Mouse (Mus musculus) G1E (cell line): ENCODE data around the gene Sec16a.

Source experiments
- CTCF ChIP-seq: IDR thresholded peaks from 2 replicates; pipeline ENCODE4 v1.5.1; 2012; ENCODE audit warnings: low read depth, low read length, inconsistent platforms, mixed read lengths
- GATA1 ChIP-seq: IDR thresholded peaks from 2 replicates; pipeline ENCODE4 v1.6.1; 2012; ENCODE audit warnings: borderline replicate concordance, low read length, inconsistent platforms, mixed read lengths
- POLR2AphosphoS5 ChIP-seq: IDR thresholded peaks from 2 replicates; pipeline ENCODE4 v1.6.1; 2012; ENCODE audit warnings: low read depth, low read length, inconsistent platforms; ENCODE audit not compliant: insufficient replicate concordance
- TAL1 ChIP-seq: conservative IDR thresholded peaks from 2 replicates; pipeline ENCODE4 v1.6.1; 2012; ENCODE audit warnings: low read depth, low read length, inconsistent platforms, mixed read lengths

DNA sequence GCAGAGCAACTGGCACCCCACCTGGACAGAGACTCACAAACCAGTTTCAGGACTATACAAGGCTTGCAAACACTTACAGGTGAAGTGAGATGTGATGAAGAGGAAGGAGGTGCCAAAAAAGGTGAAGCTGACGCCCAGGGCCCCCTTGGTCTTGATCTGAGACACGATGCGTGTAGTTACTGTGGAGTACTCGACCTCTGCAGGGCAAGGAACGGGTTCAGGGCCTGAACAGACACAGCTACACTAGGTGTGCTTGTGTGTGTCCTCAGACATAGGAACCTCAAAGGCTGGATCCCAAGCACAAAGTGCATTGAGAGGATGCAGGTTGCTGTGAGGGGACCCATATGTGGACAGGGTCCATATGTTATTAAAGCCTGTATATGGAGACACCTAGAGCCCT is 44.7 kb downstream of the Sec16a start:
- TF ChIP-seq CTCF (no peak), POLR2AphosphoS5 (no peak), GATA1 (no peak), TAL1 (no peak)
